Mouse (Mus musculus): ENCODE measurements around the gene Lin7b. TPM values are rescaled to one million over a fixed set of nuclear protein-coding genes. Genes with fewer than 3 reads are reported as not detected.

Gene Lin7b
- polyA plus RNA-seq, 1 experiment from 2014 or later, result 33.7 TPM

GRCm38 (mm10) chr7:45374620-45375019 is 4.2 kb upstream of the Lin7b start:
- ATAC-seq (ENCODE audit: low FRiP score, low read depth), result no peak
- H3K27ac ChIP-seq (replicated peaks), result no peak overlapping the region
- H3K4me2 ChIP-seq, result no peak overlapping the region
- WGBS, result 96% methylated on average over 8 of the region's 8 CpGs
- H3K9ac ChIP-seq, result no peak overlapping the region
- no peaks in the 10 kb centered on the region for H3K27me3 ChIP-seq
- H3K4me1 ChIP-seq (replicated peaks), result peaks cover 14% of the 10 kb centered on the region
- peaks cover 60% of the 10 kb centered on the region for H3K36me3 ChIP-seq
- H3K4me3 ChIP-seq, result no peak overlapping the region
- no peaks in the 10 kb centered on the region for H3K9me3 ChIP-seq

GRCm38 (mm10) chr7:45372371-45372770 is 2.0 kb upstream of the Lin7b start:
- Histone ChIP-seq H3K27ac (replicated peaks) (no peak overlapping the region), H3K27me3 (peaks cover 9% of the 10 kb centered on the region), H3K9me3 (no peaks in the 10 kb centered on the region), H3K4me1 (replicated peaks) (peaks cover 34% of the 10 kb centered on the region), H3K36me3 (peaks cover 38% of the 10 kb centered on the region), H3K4me3 (no peak overlapping the region), H3K4me2 (no peak overlapping the region), H3K9ac (no peak overlapping the region)
- ATAC-seq (ENCODE audit: low FRiP score, low read depth), result no peak
- WGBS, result 86% methylated on average over 5 of the region's 5 CpGs

GRCm38 (mm10) chr7:45369836-45370474 is 428 bp downstream of the Lin7b start:
- Histone ChIP-seq H3K36me3 (peaks cover 17% of the 10 kb centered on the region; the same call in 1 of the 2 replicates), H3K4me3 (peak overlapping the region; percentile 54), H3K9ac (peak overlapping the region; percentile 53), H3K9me3 (no peaks in the 10 kb centered on the region), H3K4me2 (peak overlapping the region; percentile 95), H3K4me1 (replicated peaks) (peaks cover 45% of the 10 kb centered on the region), H3K27me3 (peaks cover 9% of the 10 kb centered on the region), H3K27ac (replicated peaks) (peak overlapping the region; percentile 20; the same call in 1 of the 2 replicates)
- 10% methylated on average over 46 of the region's 52 CpGs for WGBS
- ATAC-seq (ENCODE audit: low FRiP score, low read depth), result no peak; the same call in 1 of the 2 replicates

GRCm38 (mm10) chr7:45369022-45369745 is 1.2 kb downstream of the Lin7b start:
- no peak overlapping the region for H3K9ac ChIP-seq
- peak overlapping the region; percentile 54 for H3K4me3 ChIP-seq
- H3K27me3 ChIP-seq, result peaks cover 9% of the 10 kb centered on the region
- no peak for ATAC-seq (ENCODE audit: low FRiP score, low read depth)
- 73% methylated on average over 16 of the region's 16 CpGs for whole genome bisulfite sequencing
- peaks cover 13% of the 10 kb centered on the region; the same call in 1 of the 2 replicates for H3K36me3 ChIP-seq
- H3K4me1 ChIP-seq (replicated peaks), result peaks cover 51% of the 10 kb centered on the region
- H3K4me2 ChIP-seq, result peak overlapping the region; percentile 95
- no peak overlapping the region for H3K27ac ChIP-seq (replicated peaks)
- no peaks in the 10 kb centered on the region for H3K9me3 ChIP-seq

GRCm38 (mm10) chr7:45368178-45368577 is 2.2 kb downstream of the Lin7b start:
- Histone ChIP-seq H3K27me3 (peaks cover 12% of the 10 kb centered on the region), H3K36me3 (peaks cover 6% of the 10 kb centered on the region; the same call in 1 of the 2 replicates), H3K27ac (replicated peaks) (peak overlapping the region; percentile 83; the same call in 1 of the 2 replicates), H3K9ac (peak overlapping the region; percentile 41; the same call in 1 of the 2 replicates), H3K4me1 (replicated peaks) (peaks cover 51% of the 10 kb centered on the region), H3K4me2 (peak overlapping the region; percentile 69), H3K9me3 (no peaks in the 10 kb centered on the region), H3K4me3 (peak overlapping the region; percentile 84)
- no peak for ATAC-seq (ENCODE audit: low FRiP score, low read depth)
- 79% methylated on average over 15 of the region's 15 CpGs for whole genome bisulfite sequencing

- under 1% methylated on average over 70 of the region's 70 CpGs for WGBS
- Histone ChIP-seq H3K9ac (peak overlapping the region; percentile 92), H3K27me3 (peaks cover 12% of the 10 kb centered on the region), H3K27ac (replicated peaks) (peak overlapping the region; percentile 83), H3K4me3 (peak overlapping the region; percentile 84), H3K9me3 (no peaks in the 10 kb centered on the region), H3K4me2 (peak overlapping the region; percentile 69), H3K4me1 (replicated peaks) (peaks cover 59% of the 10 kb centered on the region), H3K36me3 (no peaks in the 10 kb centered on the region; the same call in 1 of the 2 replicates)
- ATAC-seq (ENCODE audit: low FRiP score, low read depth), result peak; percentile 88
Measured at GRCm38 (mm10) chr7:45367020-45367880, 3.1 kb downstream of the Lin7b start.

GRCm38 (mm10) chr7:45366652-45367019 is 3.7 kb downstream of the Lin7b start, which contains the start of gene Ppfia3:
Gene Ppfia3 (minus strand): TSS chr7:45367019.
- H3K9ac ChIP-seq, result peak within 1 kb of the TSS; percentile 92
- WGBS, result 0% methylated on average over 23 of the region's 26 CpGs
- H3K4me1 ChIP-seq (replicated peaks), result peaks cover 65% of the 10 kb centered on the region
- peak; percentile 40 for ATAC-seq (ENCODE audit: low FRiP score, low read depth)
- H3K4me3 ChIP-seq, result peak within 1 kb of the TSS; percentile 84
- no peaks in the 10 kb centered on the region for H3K9me3 ChIP-seq
- H3K27me3 ChIP-seq, result peaks cover 12% of the 10 kb centered on the region
- peak within 1 kb of the TSS; percentile 69 for H3K4me2 ChIP-seq
- H3K27ac ChIP-seq (replicated peaks), result peak within 1 kb of the TSS; percentile 83
- no peaks in the 10 kb centered on the region for H3K36me3 ChIP-seq

GRCm38 (mm10) chr7:45365742-45366651 is 4.4 kb downstream of the Lin7b start:
- 4% methylated on average over 31 of the region's 35 CpGs for WGBS
- Histone ChIP-seq H3K4me1 (replicated peaks) (peaks cover 71% of the 10 kb centered on the region), H3K36me3 (no peaks in the 10 kb centered on the region)

GRCm38 (mm10) chr7:45363983-45364382 is 6.4 kb downstream of the Lin7b start:
- ATAC-seq (ENCODE audit: low FRiP score, low read depth), result no peak
- H3K9ac ChIP-seq, result no peak overlapping the region
- H3K4me1 ChIP-seq (replicated peaks), result peaks cover 51% of the 10 kb centered on the region
- H3K27me3 ChIP-seq, result peaks cover 7% of the 10 kb centered on the region
- 92% methylated on average over 2 of the region's 2 CpGs for WGBS
- H3K27ac ChIP-seq (replicated peaks), result no peak overlapping the region
- H3K4me3 ChIP-seq, result no peak overlapping the region
- H3K36me3 ChIP-seq, result peaks cover 4% of the 10 kb centered on the region; the same call in 1 of the 2 replicates
- H3K9me3 ChIP-seq, result no peaks in the 10 kb centered on the region
- no peak overlapping the region for H3K4me2 ChIP-seq

More at GRCm38 (mm10) chr7:45365742-45366651, 4.4 kb downstream of the Lin7b start:
- peaks cover 12% of the 10 kb centered on the region for H3K27me3 ChIP-seq
- H3K4me3 ChIP-seq, result peak overlapping the region; percentile 84
- no peaks in the 10 kb centered on the region for H3K9me3 ChIP-seq
- H3K27ac ChIP-seq (replicated peaks), result peak overlapping the region; percentile 83
- peak overlapping the region; percentile 92 for H3K9ac ChIP-seq
- no peak for ATAC-seq (ENCODE audit: low FRiP score, low read depth)
- peak overlapping the region; percentile 69 for H3K4me2 ChIP-seq

GRCm38 (mm10) chr7:45362801-45363200 is 7.6 kb downstream of the Lin7b start:
- Histone ChIP-seq H3K4me1 (replicated peaks) (peaks cover 39% of the 10 kb centered on the region), H3K27me3 (peaks cover 3% of the 10 kb centered on the region; the same call in 1 of the 2 replicates), H3K36me3 (peaks cover 11% of the 10 kb centered on the region), H3K27ac (replicated peaks) (no peak overlapping the region), H3K4me3 (0 out of 2 replicates have a peak overlapping the region, but pooled peaks have one; percentile 3), H3K4me2 (peak overlapping the region; percentile 1; the same call in 1 of the 2 replicates), H3K9ac (no peak overlapping the region), H3K9me3 (no peaks in the 10 kb centered on the region)
- ATAC-seq (ENCODE audit: low FRiP score, low read depth), result no peak
- 7% methylated on average over 13 of the region's 13 CpGs for WGBS
